Mouse (Mus musculus) neural tube, embryonic 15.5 days (tissue): ENCODE measurements at regions not wholly inside any gene's neighbourhood (a gene's known extent, or its start where the extent isn't known, plus 50 kb on each side); places are given as distances from the start of the nearest gene placed in this dataset.

Experiments used
- ATAC-seq: fragments of 200-750 bp; cut with Nextera tagmentation; 2 replicates; pipeline ENCODE4 v1.8.0; 2017; ENCODE audit warnings: mild to moderate bottlenecking, moderate TSS enrichment, moderate library complexity; ENCODE audit not compliant: low FRiP score
- H3K27ac ChIP-seq: fragments of 300-500 bp; sonication (generic); replicated peaks from 2 replicates; pipeline ENCODE4 v1.5.1; 2015; ENCODE audit warnings: mild to moderate bottlenecking, inconsistent platforms
- H3K27me3 ChIP-seq: fragments of 300-500 bp; sonication (generic); replicated peaks from 2 replicates; pipeline ENCODE4 v1.6.1; 2015; ENCODE audit warnings: inconsistent platforms
- H3K36me3 ChIP-seq: fragments of 300-500 bp; sonication (generic); 2 replicates; pipeline ENCODE4 v1.6.1; 2015; ENCODE audit warnings: inconsistent platforms
- H3K4me1 ChIP-seq: fragments of 300-500 bp; sonication (generic); 2 replicates; pipeline ENCODE4 v1.6.1; 2015; ENCODE audit warnings: inconsistent platforms
- H3K4me2 ChIP-seq: fragments of 300-500 bp; sonication (generic); 2 replicates; pipeline ENCODE4 v1.6.1; 2015; ENCODE audit warnings: inconsistent platforms, mild to moderate bottlenecking, moderate library complexity
- H3K4me3 ChIP-seq: fragments of 300-500 bp; sonication (generic); replicated peaks from 2 replicates; pipeline ENCODE4 v1.5.1; 2015; ENCODE audit warnings: mild to moderate bottlenecking, inconsistent platforms
- H3K9ac ChIP-seq: fragments of 300-500 bp; sonication (generic); replicated peaks from 2 replicates; pipeline ENCODE4 v1.6.1; 2015; ENCODE audit warnings: mild to moderate bottlenecking, inconsistent platforms
- H3K9me3 ChIP-seq: fragments of 300-500 bp; sonication (generic); replicated peaks from 2 replicates; pipeline ENCODE4 v1.6.1; 2016; ENCODE audit warnings: inconsistent platforms
- WGBS: fragments of 180-500 bp; shearing (Covaris S2); methylation state at CpG from one replicate; pipeline ENCODE4 v1.1.7; 2015; ENCODE audit warnings: mixed read lengths; 5-methylcytosine and 5-hydroxymethylcytosine counted together

DNA sequence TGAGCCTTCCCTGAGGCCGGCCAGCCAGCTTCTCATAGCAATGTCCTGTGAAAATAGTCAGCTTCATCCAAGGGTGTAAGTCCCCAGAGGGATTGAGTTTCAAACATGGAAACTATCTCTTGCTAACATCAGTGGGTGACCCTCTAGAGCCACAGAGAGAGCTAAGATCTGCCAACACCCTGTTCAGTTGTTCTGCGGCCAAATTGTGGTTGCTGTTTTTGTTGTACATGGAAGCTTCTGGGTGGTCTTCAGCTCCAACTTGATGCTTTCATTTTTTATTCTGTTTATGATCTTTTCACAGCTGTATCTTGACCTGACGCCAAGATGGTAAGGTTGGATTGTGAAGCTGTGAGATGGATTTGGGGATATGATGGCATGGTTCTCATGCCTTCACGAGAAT, 214.0 kb upstream of the Igfbp3 start:
- Histone ChIP-seq H3K4me3 (no peak overlapping the region), H3K9me3 (no peaks in the 10 kb centered on the region), H3K9ac (no peak overlapping the region), H3K36me3 (no peaks in the 10 kb centered on the region), H3K4me1 (peaks cover 7% of the 10 kb centered on the region; the same call in 1 of the 2 replicates), H3K27ac (no peak overlapping the region), H3K27me3 (no peaks in the 10 kb centered on the region), H3K4me2 (no peak overlapping the region)
- 90% methylated on average over 4 of the region's 4 CpGs for WGBS
- no peak for ATAC-seq

DNA sequence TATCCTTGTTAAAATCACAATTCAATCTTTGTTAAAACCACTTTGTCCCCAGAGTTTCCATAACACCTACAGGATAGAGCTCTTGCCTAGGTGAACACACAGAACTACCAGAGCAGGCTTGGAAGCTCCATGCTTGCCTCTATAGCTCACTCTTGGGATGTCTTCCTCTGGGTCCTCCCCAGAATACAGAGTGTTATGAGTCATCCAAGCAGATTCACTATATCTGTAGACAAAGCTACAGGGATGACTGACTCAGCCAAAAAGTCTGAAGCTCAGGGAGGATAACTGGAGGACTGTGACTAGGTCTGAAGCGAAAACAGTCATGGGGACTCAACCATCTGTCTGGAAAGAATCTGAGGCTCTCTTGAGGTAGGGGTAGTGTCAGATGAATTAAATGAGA, 211.5 kb upstream of the Igfbp3 start:
- H3K27me3 ChIP-seq, result no peaks in the 10 kb centered on the region
- no peak overlapping the region for H3K27ac ChIP-seq
- no peak overlapping the region for H3K4me2 ChIP-seq
- H3K9ac ChIP-seq, result no peak overlapping the region
- H3K36me3 ChIP-seq, result no peaks in the 10 kb centered on the region
- WGBS, result 92% methylated on average over 1 of the region's 1 CpGs
- no peak overlapping the region for H3K4me3 ChIP-seq
- peaks cover 7% of the 10 kb centered on the region; the same call in 1 of the 2 replicates for H3K4me1 ChIP-seq
- H3K9me3 ChIP-seq, result no peaks in the 10 kb centered on the region
- no peak for ATAC-seq

DNA sequence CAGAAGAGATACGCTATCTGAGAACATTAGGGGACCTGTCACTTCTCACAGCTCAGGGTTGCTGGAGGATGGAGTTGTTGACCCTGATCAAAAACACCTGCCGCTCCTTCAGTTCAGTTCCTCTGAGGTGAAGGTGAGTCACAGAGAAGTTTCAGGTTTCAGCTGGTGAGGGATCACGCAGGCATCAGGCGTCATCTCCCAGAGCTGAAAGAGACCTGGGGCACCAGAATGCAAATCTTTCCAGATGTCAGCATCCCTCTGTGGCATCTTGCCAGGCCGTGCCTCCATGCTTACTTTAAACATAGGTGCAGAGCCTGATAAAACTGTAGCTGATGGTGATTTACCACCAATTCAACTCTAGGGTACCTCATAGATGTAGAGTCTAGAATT, 210.4 kb upstream of the Igfbp3 start:
- Histone ChIP-seq H3K9ac (no peak overlapping the region), H3K27me3 (no peaks in the 10 kb centered on the region), H3K9me3 (no peaks in the 10 kb centered on the region), H3K4me1 (peaks cover 7% of the 10 kb centered on the region; the same call in 1 of the 2 replicates), H3K4me2 (no peak overlapping the region), H3K27ac (no peak overlapping the region), H3K4me3 (no peak overlapping the region), H3K36me3 (no peaks in the 10 kb centered on the region)
- no peak for ATAC-seq
- 69% methylated on average over 5 of the region's 5 CpGs for WGBS

DNA sequence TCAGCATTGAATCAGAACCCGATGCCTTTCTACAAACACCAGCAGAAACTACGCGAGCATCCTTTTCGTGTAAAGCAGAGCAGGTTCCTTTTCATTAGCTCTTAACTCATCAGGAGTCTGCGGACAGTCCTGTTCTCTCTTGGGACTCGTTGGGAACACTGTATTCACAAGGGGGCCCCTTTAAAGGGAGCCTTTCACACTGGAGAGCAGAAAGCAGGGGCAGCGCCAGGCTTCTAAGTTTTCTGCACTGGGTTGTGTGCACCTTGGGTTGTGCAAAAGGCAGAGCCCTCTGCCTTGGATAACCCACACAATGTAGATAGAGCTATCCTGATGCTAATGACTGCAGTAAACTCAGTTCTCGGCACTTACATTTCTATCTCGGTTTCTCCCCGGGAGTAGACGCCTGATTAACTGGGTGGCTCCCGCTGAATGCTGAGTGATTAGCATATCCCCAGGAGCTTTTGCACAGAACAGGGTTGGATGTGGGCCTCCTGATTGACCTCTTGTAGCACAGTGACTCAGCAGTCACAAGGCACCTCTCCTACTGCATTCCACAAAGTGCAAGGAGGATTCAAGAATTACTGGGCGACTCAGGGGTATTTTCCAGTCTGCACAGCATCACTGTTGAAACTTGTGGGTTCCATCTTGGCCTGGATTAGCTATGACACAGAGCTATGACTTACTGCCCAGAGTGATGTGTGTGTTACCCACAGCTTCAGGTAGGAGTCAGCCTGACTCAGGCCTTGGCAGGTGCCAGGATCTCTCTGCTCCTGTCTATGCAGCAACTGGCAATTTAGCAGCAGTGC, 209.8 kb upstream of the Igfbp3 start:
- H3K27me3 ChIP-seq, result no peaks in the 10 kb centered on the region
- H3K4me2 ChIP-seq, result peak overlapping the region; percentile 9
- H3K9ac ChIP-seq, result no peak overlapping the region
- H3K4me3 ChIP-seq, result no peak overlapping the region
- H3K9me3 ChIP-seq, result no peaks in the 10 kb centered on the region
- H3K27ac ChIP-seq, result no peak overlapping the region
- no peaks in the 10 kb centered on the region for H3K36me3 ChIP-seq
- WGBS, result 6% methylated on average over 13 of the region's 13 CpGs
- ATAC-seq, result peak; percentile 50; the same call in 1 of the 2 replicates
- H3K4me1 ChIP-seq, result peaks cover 7% of the 10 kb centered on the region; the same call in 1 of the 2 replicates

DNA sequence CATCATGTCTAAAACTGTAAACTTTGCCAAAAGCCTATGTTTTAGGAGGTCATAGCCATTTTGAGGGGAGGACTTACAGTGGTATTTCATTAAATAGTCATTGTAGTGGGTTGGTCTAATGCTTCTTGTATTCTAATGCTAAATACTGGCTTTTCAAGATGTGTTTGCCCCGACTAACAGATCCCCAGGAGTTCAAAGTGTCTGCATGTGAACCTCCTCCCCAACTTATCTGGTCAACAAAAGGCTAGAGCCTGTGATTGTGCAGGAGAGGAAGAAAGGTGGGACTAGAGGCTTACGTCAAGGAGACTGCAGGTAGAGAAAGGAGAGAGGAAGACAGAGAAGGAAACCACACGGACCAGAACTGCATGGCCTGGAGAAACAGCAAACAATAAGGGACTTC, 198.9 kb upstream of the Igfbp3 start:
- Histone ChIP-seq H3K9me3 (no peaks in the 10 kb centered on the region), H3K4me3 (no peak overlapping the region), H3K4me1 (no peaks in the 10 kb centered on the region), H3K4me2 (no peak overlapping the region), H3K36me3 (no peaks in the 10 kb centered on the region), H3K9ac (no peak overlapping the region), H3K27me3 (no peaks in the 10 kb centered on the region), H3K27ac (no peak overlapping the region)
- WGBS, result 73% methylated on average over 3 of the region's 3 CpGs
- ATAC-seq, result no peak

DNA sequence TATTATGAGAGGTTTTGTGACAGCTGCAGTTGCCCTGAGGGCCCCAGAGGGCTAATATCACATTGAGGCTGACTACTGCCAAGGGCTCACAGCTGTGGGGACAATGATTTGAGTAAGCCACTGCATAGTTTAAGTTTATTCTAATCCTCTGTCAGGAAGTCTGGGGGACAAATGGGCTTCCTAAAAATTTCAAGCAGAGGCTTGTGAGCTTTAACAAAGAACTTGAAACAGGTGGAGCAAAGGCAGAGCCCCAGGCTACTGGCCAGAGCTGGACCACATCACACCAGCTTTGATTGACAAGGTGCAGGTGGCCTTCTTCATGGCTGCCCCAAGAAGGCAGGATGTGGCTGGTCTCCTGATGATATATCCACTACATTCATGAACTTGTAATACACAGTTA, 195.3 kb upstream of the Igfbp3 start:
- no peak overlapping the region for H3K9ac ChIP-seq
- no peak overlapping the region for H3K27ac ChIP-seq
- H3K27me3 ChIP-seq, result no peaks in the 10 kb centered on the region
- no peak for ATAC-seq
- no peaks in the 10 kb centered on the region for H3K9me3 ChIP-seq
- no peaks in the 10 kb centered on the region for H3K36me3 ChIP-seq
- no peak overlapping the region for H3K4me2 ChIP-seq
- H3K4me1 ChIP-seq, result no peaks in the 10 kb centered on the region
- no peak overlapping the region for H3K4me3 ChIP-seq

DNA sequence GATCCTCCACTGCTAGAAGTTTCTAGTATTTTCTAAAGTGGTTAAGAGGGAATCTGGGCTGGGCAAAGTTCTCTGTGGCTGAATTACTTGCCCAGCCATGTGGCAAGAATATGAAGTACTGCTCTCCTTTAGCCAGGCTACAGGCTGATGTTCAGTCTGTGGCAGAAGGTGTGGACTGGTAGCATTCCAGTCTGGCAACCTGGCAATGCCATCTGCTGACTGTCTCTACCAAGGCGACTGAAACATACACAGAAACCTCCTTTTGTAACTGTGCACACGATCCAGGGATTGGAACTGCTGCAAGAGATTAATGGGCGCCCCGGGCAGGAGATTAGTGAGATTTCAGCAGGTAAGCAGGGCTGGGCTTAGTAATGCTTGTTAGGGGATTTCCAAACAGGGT, 190.9 kb upstream of the Igfbp3 start:
- no peak overlapping the region for H3K9ac ChIP-seq
- WGBS, result 88% methylated on average over 4 of the region's 4 CpGs

DNA sequence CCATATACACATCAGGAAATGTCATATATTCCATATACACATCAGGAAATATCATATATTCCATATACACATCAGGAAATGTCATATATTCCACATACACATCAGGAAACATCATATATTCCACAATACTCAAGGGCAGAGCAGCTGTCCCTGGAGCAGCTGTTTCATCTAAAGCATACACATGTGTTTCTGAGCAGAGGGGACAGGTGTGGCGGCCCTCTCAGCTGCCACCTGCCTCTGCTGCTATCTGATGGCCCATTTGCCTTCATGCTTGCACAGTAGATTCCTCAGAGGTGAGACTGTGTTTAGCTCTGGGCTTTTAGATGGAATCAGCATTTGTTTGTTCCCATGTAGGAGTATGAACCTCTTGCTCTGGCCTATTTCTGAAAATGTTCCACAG, 158.1 kb upstream of the Igfbp3 start:
- Histone ChIP-seq H3K4me3 (no peak overlapping the region), H3K4me2 (no peak overlapping the region), H3K4me1 (no peaks in the 10 kb centered on the region), H3K9me3 (no peaks in the 10 kb centered on the region), H3K27me3 (no peaks in the 10 kb centered on the region), H3K36me3 (no peaks in the 10 kb centered on the region), H3K27ac (no peak overlapping the region), H3K9ac (no peak overlapping the region)
- 76% methylated on average over 1 of the region's 1 CpGs for WGBS
- no peak for ATAC-seq

More for the DNA sequence above, 190.9 kb upstream of the Igfbp3 start:
- no peak for ATAC-seq
- Histone ChIP-seq H3K27ac (no peak overlapping the region), H3K4me1 (no peaks in the 10 kb centered on the region), H3K36me3 (no peaks in the 10 kb centered on the region), H3K9me3 (no peaks in the 10 kb centered on the region), H3K4me3 (no peak overlapping the region), H3K27me3 (no peaks in the 10 kb centered on the region), H3K4me2 (no peak overlapping the region)

DNA sequence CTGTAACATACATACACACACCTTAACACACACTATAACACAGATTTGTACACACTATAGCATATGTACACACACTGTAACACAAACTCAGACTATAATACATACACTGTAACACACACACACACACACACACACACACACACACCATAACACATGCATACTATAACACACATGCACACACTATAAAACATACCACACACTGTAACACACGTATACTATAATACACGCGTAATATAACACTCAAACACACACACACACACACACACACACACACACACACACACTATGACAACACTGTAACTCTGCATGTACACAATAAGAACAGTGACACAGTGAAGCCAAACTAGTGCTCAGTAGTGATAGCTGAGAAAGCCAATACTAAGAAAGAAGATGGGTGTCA, 147.7 kb upstream of the Igfbp3 start:
- Histone ChIP-seq H3K9ac (no peak overlapping the region), H3K36me3 (no peaks in the 10 kb centered on the region), H3K4me3 (no peak overlapping the region), H3K4me1 (no peaks in the 10 kb centered on the region), H3K4me2 (no peak overlapping the region), H3K9me3 (no peaks in the 10 kb centered on the region), H3K27ac (no peak overlapping the region), H3K27me3 (no peaks in the 10 kb centered on the region)
- 96% methylated on average over 3 of the region's 3 CpGs for WGBS
- no peak for ATAC-seq

DNA sequence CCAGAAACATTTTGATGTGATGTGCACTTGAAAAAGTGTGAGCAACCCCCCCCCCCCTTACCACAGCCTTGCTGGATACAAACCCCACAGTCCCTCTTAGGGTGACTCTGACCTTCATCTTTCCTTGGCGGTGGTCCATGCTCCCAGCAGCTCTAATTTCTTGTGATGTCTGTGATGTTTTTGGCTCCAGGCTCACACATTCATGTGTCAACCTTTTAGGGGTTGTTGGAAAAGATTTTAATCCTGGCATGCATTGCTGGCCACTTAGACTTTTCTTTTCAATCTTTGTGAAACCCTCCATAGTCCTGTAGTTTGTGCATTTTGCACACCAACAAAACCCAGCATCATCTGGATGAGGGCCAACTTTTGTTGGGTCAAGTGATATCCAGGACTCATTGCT, 134.9 kb upstream of the Igfbp3 start:
- H3K36me3 ChIP-seq, result no peaks in the 10 kb centered on the region
- WGBS, result 91% methylated on average over 1 of the region's 1 CpGs
- no peak overlapping the region for H3K9ac ChIP-seq
- H3K4me2 ChIP-seq, result no peak overlapping the region
- no peak for ATAC-seq
- no peaks in the 10 kb centered on the region for H3K9me3 ChIP-seq
- H3K27me3 ChIP-seq, result no peaks in the 10 kb centered on the region
- no peak overlapping the region for H3K27ac ChIP-seq
- H3K4me3 ChIP-seq, result no peak overlapping the region
- H3K4me1 ChIP-seq, result no peaks in the 10 kb centered on the region

DNA sequence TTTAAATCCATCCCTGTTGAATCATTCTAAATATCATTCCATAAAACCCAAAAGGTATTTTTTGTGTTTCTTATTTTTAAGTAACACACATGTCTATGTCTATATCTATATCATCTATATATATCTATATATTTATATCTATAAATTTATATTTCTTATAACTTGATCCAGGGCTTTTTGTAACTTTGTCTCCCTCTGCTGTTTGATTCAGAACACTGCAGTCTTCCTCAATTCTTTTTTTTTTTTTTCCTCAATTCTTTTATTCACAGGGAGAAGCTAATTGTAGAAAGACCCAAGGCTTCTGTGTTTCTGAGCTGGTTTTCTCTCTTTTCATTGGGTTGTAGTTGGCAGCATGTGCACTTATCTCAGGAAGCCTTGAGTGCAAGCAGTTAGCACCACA, 124.1 kb upstream of the Igfbp3 start:
- Histone ChIP-seq H3K9ac (no peak overlapping the region), H3K36me3 (no peaks in the 10 kb centered on the region), H3K9me3 (0 out of 2 replicates have a peak, but pooled peaks cover 7% of the 10 kb centered on the region), H3K4me2 (no peak overlapping the region), H3K4me1 (no peaks in the 10 kb centered on the region), H3K27me3 (no peaks in the 10 kb centered on the region), H3K27ac (no peak overlapping the region), H3K4me3 (no peak overlapping the region)
- ATAC-seq, result no peak

DNA sequence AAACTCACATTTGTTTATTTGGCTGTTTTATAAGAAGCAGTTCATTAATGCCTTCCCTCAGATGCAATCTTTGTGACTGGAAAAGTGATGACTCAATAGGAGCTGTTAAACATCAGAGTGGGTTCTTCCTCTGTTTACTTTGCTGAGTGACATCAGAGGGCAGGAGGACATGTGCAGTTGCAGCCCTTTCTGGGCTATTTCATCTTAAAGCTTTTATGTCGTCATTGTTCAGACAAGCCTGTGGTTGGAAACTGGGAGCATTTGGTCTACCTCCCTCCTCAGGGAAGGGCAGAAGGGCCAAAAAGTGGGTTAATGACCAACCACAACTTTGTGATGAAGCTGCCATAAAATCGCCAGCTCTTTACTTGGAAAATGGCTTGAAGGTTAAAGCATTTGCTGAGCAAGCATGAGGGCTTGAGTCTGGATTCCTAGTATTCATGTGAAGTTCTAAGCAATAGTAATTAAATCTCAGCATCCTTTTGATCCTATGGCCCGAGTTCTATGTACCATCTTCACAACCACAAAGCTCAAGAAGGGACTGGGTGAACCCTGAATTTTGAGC, 103.8 kb upstream of the Igfbp3 start:
- Histone ChIP-seq H3K27me3 (no peaks in the 10 kb centered on the region), H3K9me3 (no peaks in the 10 kb centered on the region)
- 45% methylated on average over 3 of the region's 3 CpGs for WGBS

More for the DNA sequence above, 103.8 kb upstream of the Igfbp3 start:
- no peak overlapping the region for H3K27ac ChIP-seq
- H3K36me3 ChIP-seq, result no peaks in the 10 kb centered on the region
- no peak overlapping the region for H3K4me3 ChIP-seq
- no peaks in the 10 kb centered on the region for H3K4me1 ChIP-seq
- H3K4me2 ChIP-seq, result no peak overlapping the region
- no peak for ATAC-seq
- no peak overlapping the region for H3K9ac ChIP-seq
